Mouse (Mus musculus): ENCODE results near the gene Zfp710. TPM values are rescaled to one million over a fixed set of nuclear protein-coding genes. Genes with fewer than 3 reads are reported as not detected.

The Zfp710 gene
- polyA plus RNA-seq, 1 experiment: 45.3 TPM

DNA sequence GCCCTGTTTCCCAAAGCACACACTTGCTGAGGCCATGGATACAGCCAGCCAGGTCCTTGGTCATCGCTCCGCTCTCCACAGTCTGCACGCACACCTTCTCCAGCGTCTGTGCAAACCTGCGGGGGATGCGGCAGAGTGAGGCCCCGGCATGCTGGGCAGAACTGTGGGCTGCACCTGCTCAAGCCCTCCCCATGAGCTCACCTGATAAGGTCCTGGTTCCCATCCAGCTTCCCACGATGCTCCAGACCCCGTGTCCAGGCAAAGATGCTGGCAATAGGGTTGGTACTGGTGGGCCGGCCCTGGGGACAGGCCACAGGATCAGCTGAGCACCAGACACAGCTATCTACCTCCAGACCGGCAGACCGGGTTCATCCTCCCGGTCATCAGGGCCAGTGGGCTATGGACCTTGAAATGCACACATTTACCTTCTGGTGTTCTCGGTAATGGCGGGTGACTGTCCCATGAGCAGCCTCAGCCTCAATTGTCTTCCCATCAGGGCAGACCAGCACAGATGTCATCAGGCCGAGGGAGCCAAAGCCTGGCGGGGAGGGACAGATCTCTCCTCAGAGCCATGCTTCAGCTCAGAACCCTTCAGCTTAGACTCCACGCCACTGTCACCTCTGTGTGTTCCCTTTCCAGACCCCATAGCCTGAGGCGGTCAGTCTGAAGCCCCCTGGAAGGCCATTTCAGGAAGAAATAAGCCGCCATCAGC lies 71.1 kb downstream of the Zfp710 start:
- Histone ChIP-seq H3K27ac (ENCODE audit: insufficient read depth, low read length) (no peak overlapping the region), H3K36me3 (ENCODE audit: control insufficient read depth, insufficient read depth, low read length) (peaks cover 20% of the 10 kb centered on the region), H3K27me3 (ENCODE audit: control insufficient read depth, insufficient read depth, low read length) (no peaks in the 10 kb centered on the region), H3K4me1 (ENCODE audit: control insufficient read depth, insufficient read depth, insufficient read length) (peaks cover 20% of the 10 kb centered on the region; the same call in 1 of the 2 replicates), H3K4me3 (ENCODE audit: extremely low read depth, insufficient read depth, insufficient read length) (no peak overlapping the region)
- 95% methylated on average over 20 of the region's 20 CpGs for WGBS
- TF ChIP-seq CTCF (IDR thresholded peaks at IDR 0.05; ENCODE audit: extremely low read depth, insufficient read depth, insufficient read length, insufficient replicate concordance) (no peak), POLR2A (IDR thresholded peaks at IDR 0.05; ENCODE audit: low read depth, low read length) (no peak)
- no peak for DNase-seq (ENCODE audit: low read depth in 1 of 2, low spot score in 2 of 2)

DNA sequence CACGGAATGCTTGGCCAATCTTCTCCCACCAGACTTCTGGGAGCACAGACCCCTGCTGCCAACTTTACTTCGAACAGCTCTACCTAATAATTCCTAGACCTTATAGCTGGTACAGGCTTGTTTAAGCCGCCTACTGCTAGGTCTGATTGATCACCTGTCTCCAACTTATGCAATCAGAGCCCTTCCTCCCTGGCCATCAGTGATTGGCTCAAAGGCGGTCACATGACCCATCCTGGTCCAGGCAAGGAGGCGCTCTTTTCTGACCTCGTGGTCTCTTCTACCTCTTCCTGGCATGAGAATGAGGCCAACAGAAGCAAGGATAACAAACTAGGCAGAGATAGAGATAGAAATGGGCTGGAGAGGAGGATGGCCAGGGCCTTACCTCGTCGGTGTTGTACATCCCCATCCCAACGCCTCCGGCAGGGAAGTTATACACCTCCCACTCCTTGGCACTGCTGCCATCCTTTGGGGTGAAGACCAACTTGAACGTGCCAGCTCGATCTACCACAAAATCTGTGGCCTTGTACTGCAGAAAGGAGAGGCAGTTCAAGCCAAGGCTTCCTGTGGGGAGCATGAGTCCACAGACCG lies 73.9 kb downstream of the Zfp710 start:
- TF ChIP-seq CTCF (IDR thresholded peaks at IDR 0.05; ENCODE audit: extremely low read depth, insufficient read depth, insufficient read length, insufficient replicate concordance) (no peak), POLR2A (IDR thresholded peaks at IDR 0.05; ENCODE audit: low read depth, low read length) (no peak)
- no peak overlapping the region for H3K27ac ChIP-seq (ENCODE audit: insufficient read depth, low read length)
- no peak overlapping the region for H3K4me3 ChIP-seq (ENCODE audit: extremely low read depth, insufficient read depth, insufficient read length)
- peaks cover 3% of the 10 kb centered on the region; the same call in 1 of the 2 replicates for H3K4me1 ChIP-seq (ENCODE audit: control insufficient read depth, insufficient read depth, insufficient read length)
- WGBS: 92% methylated on average over 13 of the region's 13 CpGs
- DNase-seq (ENCODE audit: low read depth in 1 of 2, low spot score in 2 of 2): no peak
- no peaks in the 10 kb centered on the region for H3K27me3 ChIP-seq (ENCODE audit: control insufficient read depth, insufficient read depth, low read length)
- peaks cover 19% of the 10 kb centered on the region for H3K36me3 ChIP-seq (ENCODE audit: control insufficient read depth, insufficient read depth, low read length)

DNA sequence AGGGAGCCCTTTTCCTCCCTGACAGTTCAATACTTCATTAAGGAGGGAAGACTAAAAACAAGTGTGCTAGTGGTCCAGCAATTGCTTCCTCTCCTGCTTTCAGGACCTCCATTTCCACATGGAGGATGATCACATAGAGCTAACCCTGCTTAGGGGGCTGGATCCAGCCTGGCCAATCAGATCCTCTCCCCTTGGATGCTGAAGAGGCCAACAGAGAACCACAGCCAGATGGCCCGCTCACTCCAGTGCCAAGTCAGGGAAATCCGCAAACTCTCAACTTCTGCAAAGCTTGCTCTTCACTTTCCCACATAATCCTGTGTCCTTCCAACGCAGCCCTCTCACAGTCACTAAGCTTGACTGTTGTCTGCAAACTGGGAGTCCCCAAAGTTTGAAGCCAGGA lies 78.7 kb downstream of the Zfp710 start:
- H3K4me1 ChIP-seq (ENCODE audit: control insufficient read depth, insufficient read depth, insufficient read length): no peaks in the 10 kb centered on the region
- H3K27ac ChIP-seq (ENCODE audit: insufficient read depth, low read length): no peak overlapping the region
- DNase-seq (ENCODE audit: low read depth in 1 of 2, low spot score in 2 of 2): no peak
- no peaks in the 10 kb centered on the region for H3K27me3 ChIP-seq (ENCODE audit: control insufficient read depth, insufficient read depth, low read length)
- TF ChIP-seq POLR2A (IDR thresholded peaks at IDR 0.05; ENCODE audit: low read depth, low read length) (no peak), CTCF (IDR thresholded peaks at IDR 0.05; ENCODE audit: extremely low read depth, insufficient read depth, insufficient read length, insufficient replicate concordance) (no peak)
- WGBS: 82% methylated on average over 3 of the region's 3 CpGs
- no peak overlapping the region for H3K4me3 ChIP-seq (ENCODE audit: extremely low read depth, insufficient read depth, insufficient read length)
- H3K36me3 ChIP-seq (ENCODE audit: control insufficient read depth, insufficient read depth, low read length): peaks cover 11% of the 10 kb centered on the region

DNA sequence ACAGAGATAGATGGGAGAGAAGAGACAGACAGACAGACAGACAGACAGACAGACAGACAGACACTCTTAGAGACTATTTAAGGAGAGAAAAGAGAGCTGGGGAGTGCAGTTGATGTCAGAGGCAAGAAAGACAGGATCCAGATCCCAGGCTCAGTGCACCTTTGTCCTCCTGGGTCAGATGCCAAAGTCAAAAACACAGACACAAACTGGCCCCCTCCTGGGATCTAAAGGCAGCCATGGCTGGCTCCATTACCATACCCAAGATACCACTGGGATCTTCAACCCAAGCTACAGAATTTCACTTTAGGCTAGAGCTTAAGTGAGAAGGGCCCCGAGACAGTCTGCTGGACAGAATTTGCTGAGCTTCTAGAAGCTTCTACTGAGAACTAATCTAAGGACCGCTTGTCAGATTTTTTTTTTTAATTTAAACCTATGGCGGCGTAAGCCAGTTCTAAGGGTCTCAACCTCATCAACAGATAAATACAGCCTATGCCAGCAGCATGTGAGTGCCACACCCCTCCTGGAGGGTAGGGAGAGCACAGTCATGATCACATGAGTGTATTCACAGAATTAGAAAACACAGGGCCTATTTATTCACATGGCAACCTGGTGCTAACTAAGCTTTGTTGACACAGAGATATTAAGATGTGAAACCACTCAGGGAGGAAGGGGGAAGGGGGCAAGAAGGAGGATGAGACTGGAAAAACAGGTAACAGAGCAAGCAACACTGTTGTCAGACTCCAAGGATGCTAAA lies 81.2 kb downstream of the Zfp710 start:
- H3K36me3 ChIP-seq (ENCODE audit: control insufficient read depth, insufficient read depth, low read length): 0 out of 2 replicates have a peak, but pooled peaks cover 1% of the 10 kb centered on the region
- DNase-seq (ENCODE audit: low read depth in 1 of 2, low spot score in 2 of 2): no peak
- 0 out of 2 replicates have a peak, but pooled peaks cover 4% of the 10 kb centered on the region for H3K4me1 ChIP-seq (ENCODE audit: control insufficient read depth, insufficient read depth, insufficient read length)
- 94% methylated on average over 4 of the region's 4 CpGs for WGBS
- H3K4me3 ChIP-seq (ENCODE audit: extremely low read depth, insufficient read depth, insufficient read length): no peak overlapping the region
- no peaks in the 10 kb centered on the region for H3K27me3 ChIP-seq (ENCODE audit: control insufficient read depth, insufficient read depth, low read length)
- TF ChIP-seq CTCF (IDR thresholded peaks at IDR 0.05; ENCODE audit: extremely low read depth, insufficient read depth, insufficient read length, insufficient replicate concordance) (no peak), POLR2A (IDR thresholded peaks at IDR 0.05; ENCODE audit: low read depth, low read length) (no peak)
- no peak overlapping the region for H3K27ac ChIP-seq (ENCODE audit: insufficient read depth, low read length)

GRCm38 (mm10) chr7:80106441-80106840 lies 81.8 kb downstream of the Zfp710 start:
- WGBS: 92% methylated on average over 1 of the region's 1 CpGs
- Histone ChIP-seq H3K4me1 (ENCODE audit: control insufficient read depth, insufficient read depth, insufficient read length) (0 out of 2 replicates have a peak, but pooled peaks cover 4% of the 10 kb centered on the region), H3K27me3 (ENCODE audit: control insufficient read depth, insufficient read depth, low read length) (no peaks in the 10 kb centered on the region), H3K36me3 (ENCODE audit: control insufficient read depth, insufficient read depth, low read length) (0 out of 2 replicates have a peak, but pooled peaks cover 1% of the 10 kb centered on the region), H3K27ac (ENCODE audit: insufficient read depth, low read length) (no peak overlapping the region), H3K4me3 (ENCODE audit: extremely low read depth, insufficient read depth, insufficient read length) (no peak overlapping the region)
- TF ChIP-seq POLR2A (IDR thresholded peaks at IDR 0.05; ENCODE audit: low read depth, low read length) (no peak), CTCF (IDR thresholded peaks at IDR 0.05; ENCODE audit: extremely low read depth, insufficient read depth, insufficient read length, insufficient replicate concordance) (no peak)
- no peak for DNase-seq (ENCODE audit: low read depth in 1 of 2, low spot score in 2 of 2)

DNA sequence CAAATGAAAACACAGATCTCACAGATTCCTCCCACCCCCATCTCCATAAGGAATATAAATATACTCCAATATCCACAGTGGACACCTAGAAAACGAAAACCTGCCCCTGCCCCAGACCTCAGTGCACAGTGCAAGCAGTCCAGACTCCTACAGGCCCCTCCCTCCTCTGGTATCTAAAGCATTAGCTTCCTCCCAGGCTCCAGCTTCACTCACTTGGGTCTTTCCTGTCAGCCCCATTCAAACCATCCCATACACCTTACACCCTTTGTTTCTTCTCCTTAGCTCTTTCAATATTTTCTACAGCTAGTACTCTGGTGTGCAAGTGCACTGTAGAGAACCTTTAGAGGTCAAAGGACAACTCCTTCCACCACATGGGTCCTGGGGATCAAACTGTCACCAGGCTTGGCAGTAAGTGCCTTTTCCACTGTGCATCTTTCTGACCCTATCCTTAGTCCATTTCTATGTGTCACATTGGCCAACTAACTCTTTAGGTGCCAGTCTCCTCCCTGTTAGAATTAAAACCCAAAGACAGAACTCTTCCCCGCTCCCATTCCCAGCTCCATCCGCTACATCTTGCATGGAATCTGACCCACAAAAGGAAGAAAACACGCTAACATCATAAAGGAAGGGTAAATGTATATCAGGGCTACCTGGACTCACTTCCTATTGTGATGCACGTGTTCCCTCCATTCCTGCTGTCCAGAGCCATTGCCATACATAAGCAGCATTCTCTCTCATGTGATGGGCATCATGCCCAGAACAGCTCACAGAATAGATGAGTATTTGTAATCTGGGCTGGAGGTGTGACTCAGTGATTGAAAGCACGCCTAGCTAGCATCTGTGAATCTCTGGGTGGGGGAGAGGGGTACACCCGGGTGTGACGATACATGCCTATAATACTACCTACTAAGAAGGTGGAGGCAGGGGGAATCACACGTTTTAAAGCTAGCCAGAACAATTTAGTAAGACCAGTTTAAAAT lies 86.7 kb downstream of the Zfp710 start:
- H3K4me1 ChIP-seq (ENCODE audit: control insufficient read depth, insufficient read depth, insufficient read length): peaks cover 10% of the 10 kb centered on the region; the same call in 1 of the 2 replicates
- H3K27me3 ChIP-seq (ENCODE audit: control insufficient read depth, insufficient read depth, low read length): no peaks in the 10 kb centered on the region
- TF ChIP-seq POLR2A (IDR thresholded peaks at IDR 0.05; ENCODE audit: low read depth, low read length) (no peak), CTCF (IDR thresholded peaks at IDR 0.05; ENCODE audit: extremely low read depth, insufficient read depth, insufficient read length, insufficient replicate concordance) (no peak)
- 77% methylated on average over 9 of the region's 9 CpGs for WGBS
- H3K27ac ChIP-seq (ENCODE audit: insufficient read depth, low read length): no peak overlapping the region
- 0 out of 2 replicates have a peak, but pooled peaks cover 1% of the 10 kb centered on the region for H3K36me3 ChIP-seq (ENCODE audit: control insufficient read depth, insufficient read depth, low read length)
- DNase-seq (ENCODE audit: low read depth in 1 of 2, low spot score in 2 of 2): no peak
- H3K4me3 ChIP-seq (ENCODE audit: extremely low read depth, insufficient read depth, insufficient read length): no peak overlapping the region
